Mouse (Mus musculus) embryo, embryonic 11 days (tissue): ENCODE measurements around the gene Gfy.

ENCODE experiments used
- DNase-seq: peaks from one replicate; pipeline ENCODE4 v3.0.0-alpha.2; 2015

Gene Gfy

GRCm38 (mm10) chr7:45179469-45179868 lies at the start of gene Gfy:
Gene Gfy (minus strand): TSS chr7:45179569.
- DNase-seq = no peak

- DNase-seq = no peak
Measured at GRCm38 (mm10) chr7:45229046-45229445, 49.7 kb upstream of the Gfy start.

GRCm38 (mm10) chr7:45228548-45228947 lies 49.2 kb upstream of the Gfy start:
- DNase-seq = no peak

- no peak for DNase-seq
Measured at GRCm38 (mm10) chr7:45226421-45226820, 47.1 kb upstream of the Gfy start.

- DNase-seq = no peak
Measured at GRCm38 (mm10) chr7:45224826-45225225, 45.5 kb upstream of the Gfy start.

- no peak for DNase-seq
Measured at GRCm38 (mm10) chr7:45221680-45222079, 42.3 kb upstream of the Gfy start.

- peak; percentile 96 for DNase-seq
Measured at GRCm38 (mm10) chr7:45216442-45217183, 37.2 kb upstream of the Gfy start.

GRCm38 (mm10) chr7:45215673-45216441 lies 36.5 kb upstream of the Gfy start, which contains the start of gene Tead2:
Gene Tead2 (plus strand): TSS chr7:45215753.
- DNase-seq = peak; percentile 90

- DNase-seq = no peak
Measured at GRCm38 (mm10) chr7:45213708-45214107, 34.3 kb upstream of the Gfy start.

- no peak for DNase-seq
Measured at GRCm38 (mm10) chr7:45212356-45212755, 33.0 kb upstream of the Gfy start.

GRCm38 (mm10) chr7:45211851-45212251 lies 32.5 kb upstream of the Gfy start, which contains the start of gene Dkkl1:
Gene Dkkl1 (minus strand): TSS chr7:45212147.
- DNase-seq = no peak

GRCm38 (mm10) chr7:45211070-45211469 lies 31.7 kb upstream of the Gfy start:
- DNase-seq = no peak

GRCm38 (mm10) chr7:45208260-45208659 lies 28.9 kb upstream of the Gfy start:
- no peak for DNase-seq

- peak; percentile 100 for DNase-seq
Measured at GRCm38 (mm10) chr7:45204380-45205143, 25.2 kb upstream of the Gfy start, which contains the start of gene Ccdc155. Gene Ccdc155 (minus strand): TSS chr7:45204892.

GRCm38 (mm10) chr7:45202654-45203053 lies 23.3 kb upstream of the Gfy start:
- no peak for DNase-seq

- DNase-seq = no peak
Measured at GRCm38 (mm10) chr7:45198961-45199360, 19.6 kb upstream of the Gfy start.

GRCm38 (mm10) chr7:45198435-45198834 lies 19.1 kb upstream of the Gfy start:
- peak; percentile 83 for DNase-seq

- DNase-seq = no peak
Measured at GRCm38 (mm10) chr7:45196994-45197393, 17.6 kb upstream of the Gfy start.

GRCm38 (mm10) chr7:45196176-45196535 lies 16.8 kb upstream of the Gfy start:
- DNase-seq = no peak

GRCm38 (mm10) chr7:45195341-45196175 lies 16.2 kb upstream of the Gfy start:
- DNase-seq = no peak

GRCm38 (mm10) chr7:45193871-45194785 lies 14.8 kb upstream of the Gfy start:
- DNase-seq = no peak
